Mouse (Mus musculus) lung, postnatal 0 days (tissue): ENCODE results near the gene Ckmt1.
"Not testable (repeated sequence)": the region's sequence is repeated elsewhere in the genome, so short reads cannot be mapped to it uniquely, and the experiment has no call there.

Source experiments
- CTCF ChIP-seq: IDR thresholded peaks from 2 replicates; pipeline ENCODE4 v1.5.1; 2016; ENCODE audit warnings: antibody characterized with exemption, mild to moderate bottlenecking
- EP300 ChIP-seq: IDR thresholded peaks from 2 replicates; pipeline ENCODE4 v1.6.1; 2016; ENCODE audit warnings: antibody characterized with exemption, mild to moderate bottlenecking, control low read depth

- TF ChIP-seq CTCF, EP300: not testable (repeated sequence)
These were observed 29.6 kb downstream of the Ckmt1 start, which contains the start of gene Strc for GRCm38 (mm10) chr2:121386961-121387575.
